Mouse (Mus musculus) skeletal muscle tissue, adult 2 months (tissue): Measurements from ENCODE around the gene Mef2b.

ENCODE experiments used
- DNase-seq: peaks from one replicate; pipeline ENCODE4 v3.0.0-alpha.2; 2012; ENCODE audit warnings: low read depth, low spot score

Gene Mef2b

GRCm38 (mm10) chr8:70139026-70139857, at the start of gene Mef2b, which contains the start of the genes Rfxank and Borcs8:
Gene Mef2b (plus strand): TSS chr8:70139711.
Gene Rfxank (minus strand): TSS chr8:70139154.
Gene Borcs8 (plus strand): TSS chr8:70139499.
- peak; percentile 100 for DNase-seq

GRCm38 (mm10) chr8:70092786-70093185, 46.7 kb upstream of the Mef2b start:
- DNase-seq: no peak

- no peak for DNase-seq
Measured at GRCm38 (mm10) chr8:70099276-70099675, 40.2 kb upstream of the Mef2b start.

GRCm38 (mm10) chr8:70100241-70100640, 39.3 kb upstream of the Mef2b start:
- no peak for DNase-seq

GRCm38 (mm10) chr8:70104506-70104905, 35.0 kb upstream of the Mef2b start:
- DNase-seq: peak; percentile 19

GRCm38 (mm10) chr8:70104922-70105321, 34.6 kb upstream of the Mef2b start:
- DNase-seq: no peak

GRCm38 (mm10) chr8:70110451-70110850, 29.1 kb upstream of the Mef2b start:
- no peak for DNase-seq

GRCm38 (mm10) chr8:70111192-70111795, 28.2 kb upstream of the Mef2b start:
- DNase-seq: no peak

- no peak for DNase-seq
Measured at GRCm38 (mm10) chr8:70112401-70113016, 27.0 kb upstream of the Mef2b start.

- DNase-seq: no peak
Measured at GRCm38 (mm10) chr8:70114488-70114887, 25.0 kb upstream of the Mef2b start.

- DNase-seq: no peak
Measured at GRCm38 (mm10) chr8:70114892-70115291, 24.6 kb upstream of the Mef2b start.

- DNase-seq: no peak
Measured at GRCm38 (mm10) chr8:70117611-70118010, 21.9 kb upstream of the Mef2b start.

GRCm38 (mm10) chr8:70118726-70119700, 20.5 kb upstream of the Mef2b start:
- no peak for DNase-seq

- DNase-seq: no peak
Measured at GRCm38 (mm10) chr8:70120667-70121066, 18.8 kb upstream of the Mef2b start, which contains the start of gene Ncan. Gene Ncan (minus strand): TSS chr8:70120873.

GRCm38 (mm10) chr8:70122863-70123262, 16.6 kb upstream of the Mef2b start:
- no peak for DNase-seq

- DNase-seq: no peak
Measured at GRCm38 (mm10) chr8:70124992-70125391, 14.5 kb upstream of the Mef2b start.

GRCm38 (mm10) chr8:70128435-70128834, 11.1 kb upstream of the Mef2b start:
- DNase-seq: peak; percentile 67

GRCm38 (mm10) chr8:70129309-70129952, 10.1 kb upstream of the Mef2b start:
- DNase-seq: peak; percentile 32

GRCm38 (mm10) chr8:70130066-70130465, 9.4 kb upstream of the Mef2b start:
- no peak for DNase-seq

GRCm38 (mm10) chr8:70131166-70131883, 8.2 kb upstream of the Mef2b start, which contains the start of gene Nr2c2ap:
Gene Nr2c2ap (plus strand): TSS chr8:70131333.
- DNase-seq: peak; percentile 86
